Mouse (Mus musculus) cortical plate, adult 2 months (tissue): ENCODE results near the gene Met.

Experiments used
- CTCF ChIP-seq: fragments of 200-500 bp; IDR thresholded peaks from 2 replicates; pipeline ENCODE4 v1.5.1; 2011; ENCODE audit warnings: mild to moderate bottlenecking, control low read depth, low read length; ENCODE audit not compliant: insufficient read depth; ENCODE audit errors: extremely low read depth
- POLR2A ChIP-seq: fragments of 200-500 bp; IDR thresholded peaks from 2 replicates; pipeline ENCODE4 v1.6.1; 2011; ENCODE audit warnings: mild to moderate bottlenecking, low read length, control low read depth; ENCODE audit not compliant: insufficient read depth; ENCODE audit errors: extremely low read depth

GRCm38 (mm10) chr6:17459561-17459960, 4.0 kb upstream of the Met start:
- no peak for TF ChIP-seq POLR2A
- no peak for TF ChIP-seq CTCF
